Mouse (Mus musculus) forebrain, embryonic 10.5 days (tissue): Measurements from ENCODE around the gene Kcna1. TPM values are rescaled to one million over a fixed set of nuclear protein-coding genes. Genes with fewer than 3 reads are reported as not detected.

ENCODE experiments used
- DNase-seq: peaks from one replicate; pipeline ENCODE4 v3.0.0-alpha.2; 2017; ENCODE audit warnings: low spot score; ENCODE audit errors: extremely low spot score
- H3K27ac ChIP-seq: fragments of 300-500 bp; sonication (generic); 2 replicates; pipeline ENCODE4 v1.5.1; 2016; ENCODE audit warnings: mild to moderate bottlenecking
- H3K27me3 ChIP-seq: fragments of 300-500 bp; sonication (generic); 2 replicates; pipeline ENCODE4 v1.6.1; 2016; ENCODE audit warnings: mild to moderate bottlenecking; ENCODE audit not compliant: poor library complexity, severe bottlenecking
- H3K36me3 ChIP-seq: fragments of 300-500 bp; sonication (generic); replicated peaks from 2 replicates; pipeline ENCODE4 v1.6.1; 2016; ENCODE audit warnings: mild to moderate bottlenecking, moderate library complexity
- H3K4me1 ChIP-seq: fragments of 300-500 bp; sonication (generic); 2 replicates; pipeline ENCODE4 v1.6.1; 2016
- H3K4me3 ChIP-seq: fragments of 300-500 bp; sonication (generic); 2 replicates; pipeline ENCODE4 v1.5.1; 2016; ENCODE audit warnings: mild to moderate bottlenecking, moderate library complexity
- H3K9me3 ChIP-seq: fragments of 300-500 bp; sonication (generic); 2 replicates; pipeline ENCODE4 v1.6.1; 2016; ENCODE audit warnings: mild to moderate bottlenecking, moderate library complexity
- WGBS: fragments of 180-500 bp; shearing (Covaris S2); methylation state at CpG from one replicate; pipeline ENCODE4 v1.1.7; 2016; 5-methylcytosine and 5-hydroxymethylcytosine counted together
- polyA plus RNA-seq: library from polyadenylated mRNA; unstranded; fragments of >200 nt; fragmentation: Nextera tagmentation; extraction: Ambion mirVana; gene quantifications from 2 replicates; pipeline ENCODE4 v1.2.1, GENCODE M21; 2016

Kcna1 gene
- polyA plus RNA-seq, 1 experiment from 2014 or later: 0.88 TPM

GRCm38 (mm10) chr6:126593336-126593735 lies 52.8 kb downstream of the Kcna1 start:
- no peak for DNase-seq
- Histone ChIP-seq H3K27ac (no peak overlapping the region), H3K4me1 (peaks cover 13% of the 10 kb centered on the region), H3K36me3 (no peaks in the 10 kb centered on the region), H3K27me3 (peaks cover 15% of the 10 kb centered on the region), H3K4me3 (no peak overlapping the region), H3K9me3 (no peaks in the 10 kb centered on the region)
- 87% methylated on average over 4 of the region's 4 CpGs for WGBS

Other genes with a start within 250 kb of the Kcna1 start
- gene Kcna5, start 111.0 kb downstream of the Kcna1 start, polyA plus RNA-seq: 1.5 and 2.1 TPM in 2 replicates
- 2.9 and 3.4 TPM in 2 replicates for gene Kcna6, start 94.3 kb upstream of the Kcna1 start, polyA plus RNA-seq
- 186 TPM in 2 replicates for gene Ndufa9, start 202.8 kb upstream of the Kcna1 start, polyA plus RNA-seq
- gene Akap3, start 206.7 kb upstream of the Kcna1 start, polyA plus RNA-seq: 0.05 and 0.10 TPM in 2 replicates